Mouse (Mus musculus) G1E (cell line): Measurements from ENCODE around the gene Spata25. TPM values are rescaled to one million over a fixed set of nuclear protein-coding genes. Genes with fewer than 3 reads are reported as not detected.
A peak's percentile ranks its signal among the peaks of the same experiment; 100 is the strongest.

Experiments used
- ATAC-seq: 2 replicates; pipeline ENCODE4 v1.8.0; 2016; ENCODE audit warnings: mild to moderate bottlenecking; ENCODE audit not compliant: insufficient number of reproducible peaks, poor library complexity, low FRiP score, severe bottlenecking; ENCODE audit errors: extremely low read depth
- DNase-seq: peaks from one replicate; pipeline ENCODE4 v3.0.0; 2012; ENCODE audit warnings: low spot score
- H3K27me3 ChIP-seq: 2 replicates; pipeline ENCODE4 v1.6.1; 2012; ENCODE audit warnings: mild to moderate bottlenecking, low read length, inconsistent platforms; ENCODE audit not compliant: insufficient read depth
- H3K36me3 ChIP-seq: replicated peaks from 2 replicates; pipeline ENCODE3; 2012; ENCODE audit warnings: mild to moderate bottlenecking, inconsistent platforms
- H3K4me1 ChIP-seq: 2 replicates; pipeline ENCODE4 v1.6.1; 2012; ENCODE audit warnings: low read depth, low read length, inconsistent platforms, mixed read lengths; ENCODE audit not compliant: insufficient read depth
- H3K4me3 ChIP-seq: 2 replicates; pipeline ENCODE4 v1.5.1; 2012; ENCODE audit warnings: low read depth, mild to moderate bottlenecking, inconsistent platforms, low read length, moderate library complexity, mixed read lengths
- H3K9me3 ChIP-seq: replicated peaks from 2 replicates; pipeline ENCODE4 v1.6.1; 2012; ENCODE audit warnings: inconsistent platforms
- CTCF ChIP-seq: IDR thresholded peaks from 2 replicates; pipeline ENCODE4 v1.5.1; 2012; ENCODE audit warnings: low read depth, low read length, inconsistent platforms, mixed read lengths
- GATA1 ChIP-seq: IDR thresholded peaks from 2 replicates; pipeline ENCODE4 v1.6.1; 2012; ENCODE audit warnings: borderline replicate concordance, low read length, inconsistent platforms, mixed read lengths
- GATA2 ChIP-seq: IDR thresholded peaks from 2 replicates; pipeline ENCODE4 v1.6.1; 2012; ENCODE audit warnings: low read depth, low read length, inconsistent platforms, borderline replicate concordance
- POLR2AphosphoS5 ChIP-seq: IDR thresholded peaks from 2 replicates; pipeline ENCODE4 v1.6.1; 2012; ENCODE audit warnings: low read depth, low read length, inconsistent platforms; ENCODE audit not compliant: insufficient replicate concordance
- TAL1 ChIP-seq: conservative IDR thresholded peaks from 2 replicates; pipeline ENCODE4 v1.6.1; 2012; ENCODE audit warnings: low read depth, low read length, inconsistent platforms, mixed read lengths
- polyA plus RNA-seq: library from polyadenylated mRNA; stranded (reverse); fragments of >175 nt; gene quantifications from 2 replicates; pipeline ENCODE4 v1.2.3, GENCODE M21; 2012
- total RNA-seq, 2 experiments: library from RNA; stranded (forward) in 1 of 2; stranded (reverse) in 1 of 2; fragments of 200-1000 nt in 1 of 2; fragments of >200 nt in 1 of 2; fragmentation: Nextera tagmentation in 1 of 2; gene quantifications; 2 replicates each; pipeline ENCODE4 v1.2.3; 2014 to 2017

The Spata25 gene
- total and polyA plus RNA-seq, 3 experiments = not detected

- no peaks in the 10 kb centered on the region for H3K27me3 ChIP-seq
- H3K4me3 ChIP-seq = no peak overlapping the region
- peaks cover 6% of the 10 kb centered on the region; the same call in 1 of the 2 replicates for H3K4me1 ChIP-seq
- peaks cover 93% of the 10 kb centered on the region for H3K36me3 ChIP-seq
- H3K9me3 ChIP-seq = no peaks in the 10 kb centered on the region
- ATAC-seq (no peak), DNase-seq (no peak)
- no peak for TF ChIP-seq CTCF
These were observed 32.5 kb downstream of the Spata25 start for GRCm38 (mm10) chr2:164795868-164796267.

- ATAC-seq = peak; percentile 49
- TF ChIP-seq CTCF (peak; percentile 89), GATA2 (no peak)
- H3K4me1 ChIP-seq = peaks cover 15% of the 10 kb centered on the region
- no peak overlapping the region for H3K4me3 ChIP-seq
- peaks cover 91% of the 10 kb centered on the region for H3K36me3 ChIP-seq
- H3K9me3 ChIP-seq = no peaks in the 10 kb centered on the region
- no peaks in the 10 kb centered on the region for H3K27me3 ChIP-seq
- peak; percentile 83 for DNase-seq
These were observed 34.0 kb downstream of the Spata25 start for GRCm38 (mm10) chr2:164794293-164794692.

GRCm38 (mm10) chr2:164793772-164794171 is 34.6 kb downstream of the Spata25 start:
- Histone ChIP-seq H3K9me3 (no peaks in the 10 kb centered on the region), H3K36me3 (peaks cover 91% of the 10 kb centered on the region), H3K4me1 (peaks cover 19% of the 10 kb centered on the region), H3K27me3 (no peaks in the 10 kb centered on the region), H3K4me3 (no peak overlapping the region)
- no peak for TF ChIP-seq POLR2AphosphoS5
- TF ChIP-seq CTCF = no peak
- TF ChIP-seq GATA2 = no peak
- no peak for TF ChIP-seq GATA1
- no peak for TF ChIP-seq TAL1
- DNase-seq = no peak
- no peak for ATAC-seq

- Histone ChIP-seq H3K27me3 (no peaks in the 10 kb centered on the region), H3K36me3 (peaks cover 95% of the 10 kb centered on the region), H3K9me3 (no peaks in the 10 kb centered on the region), H3K4me1 (peaks cover 24% of the 10 kb centered on the region), H3K4me3 (no peak overlapping the region)
- DNase-seq = peak; percentile 35
- no peak for ATAC-seq
- TF ChIP-seq CTCF (peak; percentile 73), TAL1 (no peak), POLR2AphosphoS5 (no peak)
These were observed 35.1 kb downstream of the Spata25 start for GRCm38 (mm10) chr2:164793236-164793635.

- H3K9me3 ChIP-seq = no peaks in the 10 kb centered on the region
- no peaks in the 10 kb centered on the region for H3K27me3 ChIP-seq
- TF ChIP-seq TAL1 (no peak), GATA1 (no peak), POLR2AphosphoS5 (no peak), GATA2 (no peak), CTCF (no peak)
- no peak overlapping the region for H3K4me3 ChIP-seq
- H3K36me3 ChIP-seq = peaks cover 93% of the 10 kb centered on the region
- peaks cover 26% of the 10 kb centered on the region for H3K4me1 ChIP-seq
- DNase-seq (no peak), ATAC-seq (no peak)
These were observed 35.7 kb downstream of the Spata25 start for GRCm38 (mm10) chr2:164792400-164793190.

GRCm38 (mm10) chr2:164791841-164792261 is 36.5 kb downstream of the Spata25 start:
- ATAC-seq (no peak), DNase-seq (no peak)
- peaks cover 87% of the 10 kb centered on the region for H3K36me3 ChIP-seq
- no peaks in the 10 kb centered on the region for H3K27me3 ChIP-seq
- no peaks in the 10 kb centered on the region for H3K9me3 ChIP-seq
- peaks cover 30% of the 10 kb centered on the region for H3K4me1 ChIP-seq
- H3K4me3 ChIP-seq = no peak overlapping the region
- no peak for TF ChIP-seq GATA2
- no peak for TF ChIP-seq GATA1
- no peak for TF ChIP-seq POLR2AphosphoS5
- TF ChIP-seq TAL1 = no peak
- TF ChIP-seq CTCF = no peak

GRCm38 (mm10) chr2:164790451-164790850 is 37.9 kb downstream of the Spata25 start:
- peaks cover 44% of the 10 kb centered on the region for H3K4me1 ChIP-seq

More at GRCm38 (mm10) chr2:164790451-164790850, 37.9 kb downstream of the Spata25 start:
- peaks cover 73% of the 10 kb centered on the region for H3K36me3 ChIP-seq
- H3K4me3 ChIP-seq = no peak overlapping the region
- no peak for TF ChIP-seq CTCF
- TF ChIP-seq TAL1 = no peak
- TF ChIP-seq GATA1 = no peak
- no peak for TF ChIP-seq GATA2
- TF ChIP-seq POLR2AphosphoS5 = no peak
- no peak for ATAC-seq
- DNase-seq = no peak
- no peaks in the 10 kb centered on the region for H3K27me3 ChIP-seq
- no peaks in the 10 kb centered on the region for H3K9me3 ChIP-seq
